Mouse (Mus musculus): ENCODE measurements around the gene Tmem50a.

Tmem50a gene

DNA sequence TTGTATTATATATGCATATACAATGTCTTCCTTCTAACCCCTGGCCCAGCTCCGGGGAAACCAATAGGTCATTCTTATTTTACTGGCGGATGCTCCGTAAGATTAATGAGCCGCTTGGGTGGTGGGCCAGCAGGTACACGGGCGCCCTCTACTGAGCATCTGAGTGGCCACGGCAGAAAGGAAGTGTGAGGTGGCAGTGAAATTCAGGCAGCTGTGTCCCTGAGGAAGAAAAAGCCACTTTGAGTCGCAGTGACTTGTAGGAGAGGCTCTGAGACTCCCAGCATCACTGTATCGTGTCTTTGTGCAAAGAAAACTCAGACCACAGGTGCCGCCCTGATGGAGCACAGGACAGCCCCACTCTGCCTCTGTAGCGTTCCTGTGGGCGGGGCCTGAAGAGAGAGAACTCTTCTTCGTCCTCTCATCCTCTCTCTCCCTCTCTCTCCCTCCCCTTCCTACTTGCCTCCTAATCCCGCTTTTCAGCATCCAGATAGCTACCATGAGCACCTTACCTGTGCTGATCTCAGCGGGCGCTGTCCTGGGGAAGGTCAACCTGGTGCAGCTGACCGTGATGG lies 35.3 kb downstream of the Tmem50a start:
- DNase-seq (ENCODE audit: low read depth, low spot score), result peak; percentile 80

GRCm38 (mm10) chr4:134876171-134876570 lies 38.7 kb downstream of the Tmem50a start:
- no peak for DNase-seq (ENCODE audit: low read depth, low spot score)

- no peak for DNase-seq (ENCODE audit: low read depth, low spot score)
These were observed 42.9 kb downstream of the Tmem50a start for GRCm38 (mm10) chr4:134871950-134872349.

GRCm38 (mm10) chr4:134871477-134871876 lies 43.3 kb downstream of the Tmem50a start:
- DNase-seq (ENCODE audit: low read depth, low spot score), result no peak

GRCm38 (mm10) chr4:134869815-134870375 lies 44.9 kb downstream of the Tmem50a start:
- DNase-seq (ENCODE audit: low read depth, low spot score), result no peak

DNA sequence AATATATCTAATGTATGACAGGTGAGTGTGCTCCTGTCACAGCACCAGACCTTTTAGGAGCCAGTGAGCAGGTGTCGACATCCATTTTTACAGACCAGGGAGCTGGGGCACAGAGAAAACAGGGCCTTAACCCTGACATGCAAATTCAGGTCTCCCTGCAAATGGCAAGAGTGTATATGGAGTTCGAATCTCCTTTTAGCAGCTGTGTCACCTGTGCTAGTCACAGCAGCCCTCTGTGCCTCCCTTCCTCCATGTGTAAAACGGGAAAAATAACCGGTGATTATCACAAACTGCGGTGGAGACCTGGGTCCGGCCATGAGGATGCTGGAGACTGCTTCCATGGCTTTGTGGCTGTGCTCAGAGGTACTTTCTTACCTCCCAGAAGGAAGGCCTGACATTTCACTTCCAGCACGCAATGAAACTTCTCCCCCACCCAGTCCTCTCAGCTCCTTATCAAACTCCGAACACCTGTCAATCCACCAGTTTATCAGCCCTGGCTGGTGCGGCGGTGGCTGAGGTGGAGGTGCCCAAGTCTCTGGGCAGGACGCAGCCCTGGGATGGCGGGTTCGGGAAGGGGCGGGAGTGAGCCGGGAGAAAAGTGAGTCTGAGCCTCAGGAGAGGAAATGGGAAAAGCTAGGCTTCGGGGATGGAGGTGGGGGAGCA lies 45.6 kb downstream of the Tmem50a start:
- DNase-seq (ENCODE audit: low read depth, low spot score), result no peak

DNA sequence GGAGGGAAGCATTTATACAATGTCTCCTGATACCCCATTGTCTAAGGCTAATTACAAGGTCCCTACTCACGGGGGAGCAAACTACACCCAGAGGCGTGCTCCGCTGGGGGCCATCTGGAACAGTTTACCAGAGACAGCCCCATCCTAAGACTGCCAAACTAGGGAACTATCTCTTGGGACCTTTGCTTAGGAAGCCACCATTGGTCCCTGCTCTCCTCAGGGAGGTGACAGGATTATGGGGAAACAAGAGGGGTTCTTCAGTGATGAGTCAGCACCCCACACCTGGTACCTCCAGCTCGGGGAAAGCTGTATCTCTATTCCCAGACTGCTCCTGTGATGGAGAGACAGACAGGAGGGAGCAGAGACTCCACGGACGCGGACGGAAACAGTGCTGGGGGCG lies 46.3 kb downstream of the Tmem50a start:
- no peak for DNase-seq (ENCODE audit: low read depth, low spot score)

DNA sequence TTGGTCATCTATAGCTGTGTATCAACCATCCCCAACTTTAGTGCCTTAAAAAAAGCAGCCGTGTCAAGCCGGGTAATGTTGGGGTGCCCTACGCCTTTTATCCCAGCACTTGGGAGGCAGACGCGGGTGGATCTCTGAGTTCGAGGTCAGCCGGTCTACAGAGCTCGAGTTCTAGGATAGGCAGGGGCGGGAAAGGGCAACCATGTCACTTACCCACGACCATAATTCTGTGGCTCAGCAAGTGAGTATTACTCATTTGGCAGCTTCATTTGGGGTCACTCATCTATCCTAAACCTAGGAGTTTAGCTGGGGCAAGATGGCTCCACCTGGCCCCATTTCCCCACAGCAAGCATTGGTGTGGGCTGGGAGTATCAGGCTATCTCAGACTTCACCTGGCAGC lies 46.8 kb downstream of the Tmem50a start:
- no peak for DNase-seq (ENCODE audit: low read depth, low spot score)

- no peak for DNase-seq (ENCODE audit: low read depth, low spot score)
These were observed 47.2 kb downstream of the Tmem50a start for GRCm38 (mm10) chr4:134867661-134868060.

DNA sequence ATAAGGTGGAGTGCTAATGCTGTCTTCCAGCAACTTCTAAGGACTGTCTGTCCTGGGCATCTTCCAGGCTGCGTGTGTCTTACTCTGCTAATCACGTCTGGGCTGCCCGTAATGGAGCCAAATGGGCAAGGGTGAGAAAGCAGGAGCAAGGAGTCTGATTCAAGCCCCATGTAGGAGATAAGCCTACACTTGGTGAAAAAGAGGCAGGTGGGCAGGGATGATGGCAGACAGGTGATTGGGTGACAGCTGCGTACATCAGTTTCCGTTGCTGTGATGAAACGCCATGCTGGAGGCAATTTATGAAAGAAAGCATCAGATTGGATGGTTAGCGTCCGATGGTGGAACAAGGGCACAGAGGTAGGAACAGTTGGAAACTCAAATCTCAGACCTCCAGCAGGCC lies 47.6 kb downstream of the Tmem50a start:
- DNase-seq (ENCODE audit: low read depth, low spot score), result no peak

DNA sequence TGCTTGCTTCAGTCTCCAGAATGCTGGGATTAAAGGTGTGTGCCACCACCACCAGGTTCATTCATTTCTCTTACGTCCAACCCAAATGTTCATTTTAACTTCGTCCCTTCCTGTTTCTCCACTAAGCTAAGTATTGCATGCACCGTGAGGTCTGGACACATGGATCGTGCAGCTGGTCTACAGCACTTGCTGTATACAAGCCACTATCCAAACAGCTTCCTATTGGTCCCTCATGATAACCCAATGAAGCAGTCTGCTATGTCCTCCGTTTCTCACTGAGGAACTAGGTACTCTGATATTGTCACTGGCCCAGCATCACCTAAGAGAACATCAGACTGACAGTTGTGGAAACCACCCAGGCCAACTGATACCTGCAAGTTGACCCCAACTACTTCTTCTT lies 49.0 kb downstream of the Tmem50a start:
- DNase-seq (ENCODE audit: low read depth, low spot score), result no peak

- no peak for DNase-seq (ENCODE audit: low read depth, low spot score)
These were observed 49.5 kb downstream of the Tmem50a start for GRCm38 (mm10) chr4:134865340-134865739.

- no peak for DNase-seq (ENCODE audit: low read depth, low spot score)
These were observed 50.7 kb downstream of the Tmem50a start, which contains the start of gene Rhd for GRCm38 (mm10) chr4:134863937-134864729. Rhd (plus strand) TSS chr4:134864536.

GRCm38 (mm10) chr4:134862996-134863395 lies 51.8 kb downstream of the Tmem50a start:
- no peak for DNase-seq (ENCODE audit: low read depth, low spot score)

DNA sequence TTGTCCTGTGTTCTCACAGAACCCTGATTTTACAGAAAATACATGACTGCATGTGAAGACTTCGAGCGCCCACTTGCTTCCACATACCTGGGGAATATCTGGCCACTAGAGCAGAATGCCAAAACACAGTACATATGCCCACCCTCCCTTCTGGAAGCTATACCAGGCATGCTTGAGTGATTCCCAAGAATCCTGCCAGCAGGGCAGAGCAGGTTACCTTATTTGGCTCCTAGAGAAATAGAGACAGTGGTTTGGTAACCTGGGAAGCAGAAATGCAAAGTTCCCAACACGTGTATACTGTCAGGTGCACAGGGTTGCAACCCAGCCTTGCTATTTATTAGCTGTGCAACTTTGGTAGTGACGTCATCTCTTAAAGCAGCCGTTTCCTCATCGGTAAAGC lies 52.9 kb downstream of the Tmem50a start:
- DNase-seq (ENCODE audit: low read depth, low spot score), result no peak

DNA sequence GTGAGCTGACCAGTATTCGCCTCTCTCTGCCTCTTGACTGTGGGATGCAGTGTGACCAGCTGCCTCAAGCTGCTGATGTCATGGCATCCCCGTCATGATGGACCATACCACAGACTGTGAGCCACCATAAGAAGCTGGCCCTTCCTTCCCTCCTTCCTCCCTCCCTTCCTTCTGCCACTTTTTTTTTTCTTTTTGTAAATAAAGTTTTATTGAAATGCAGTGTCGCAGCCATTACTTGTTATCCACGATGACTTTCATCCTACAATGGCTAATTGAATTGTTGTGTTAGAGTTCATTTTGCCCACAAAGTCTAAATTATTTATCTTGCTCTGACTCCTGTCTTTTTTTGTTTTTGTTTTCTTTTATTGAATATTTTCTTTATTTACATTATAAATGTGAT lies 56.3 kb downstream of the Tmem50a start:
- no peak for DNase-seq (ENCODE audit: low read depth, low spot score)

GRCm38 (mm10) chr4:134856501-134856900 lies 58.3 kb downstream of the Tmem50a start:
- peak; percentile 17 for DNase-seq (ENCODE audit: low read depth, low spot score)

DNA sequence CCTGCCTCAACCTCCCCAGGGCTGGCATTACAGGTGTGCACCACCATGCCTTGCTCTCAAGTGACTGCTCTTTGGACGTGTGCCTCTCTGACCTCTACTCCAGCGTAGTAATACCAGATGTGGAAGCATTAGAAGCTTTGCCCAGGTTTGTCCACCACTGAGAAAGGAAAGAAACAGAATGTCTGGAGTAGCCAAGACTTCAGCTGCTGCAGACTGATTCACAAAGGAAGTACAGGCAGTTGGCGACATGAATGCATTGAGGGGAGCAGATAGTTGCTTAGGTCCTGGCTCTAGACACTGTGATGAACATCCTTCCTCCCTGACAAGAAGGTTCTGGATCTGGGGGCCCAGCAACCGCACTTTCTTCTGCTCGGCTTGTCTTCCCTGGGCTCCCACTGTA lies 58.8 kb downstream of the Tmem50a start:
- no peak for DNase-seq (ENCODE audit: low read depth, low spot score)

GRCm38 (mm10) chr4:134855371-134855770 lies 59.5 kb downstream of the Tmem50a start:
- DNase-seq (ENCODE audit: low read depth, low spot score), result no peak

DNA sequence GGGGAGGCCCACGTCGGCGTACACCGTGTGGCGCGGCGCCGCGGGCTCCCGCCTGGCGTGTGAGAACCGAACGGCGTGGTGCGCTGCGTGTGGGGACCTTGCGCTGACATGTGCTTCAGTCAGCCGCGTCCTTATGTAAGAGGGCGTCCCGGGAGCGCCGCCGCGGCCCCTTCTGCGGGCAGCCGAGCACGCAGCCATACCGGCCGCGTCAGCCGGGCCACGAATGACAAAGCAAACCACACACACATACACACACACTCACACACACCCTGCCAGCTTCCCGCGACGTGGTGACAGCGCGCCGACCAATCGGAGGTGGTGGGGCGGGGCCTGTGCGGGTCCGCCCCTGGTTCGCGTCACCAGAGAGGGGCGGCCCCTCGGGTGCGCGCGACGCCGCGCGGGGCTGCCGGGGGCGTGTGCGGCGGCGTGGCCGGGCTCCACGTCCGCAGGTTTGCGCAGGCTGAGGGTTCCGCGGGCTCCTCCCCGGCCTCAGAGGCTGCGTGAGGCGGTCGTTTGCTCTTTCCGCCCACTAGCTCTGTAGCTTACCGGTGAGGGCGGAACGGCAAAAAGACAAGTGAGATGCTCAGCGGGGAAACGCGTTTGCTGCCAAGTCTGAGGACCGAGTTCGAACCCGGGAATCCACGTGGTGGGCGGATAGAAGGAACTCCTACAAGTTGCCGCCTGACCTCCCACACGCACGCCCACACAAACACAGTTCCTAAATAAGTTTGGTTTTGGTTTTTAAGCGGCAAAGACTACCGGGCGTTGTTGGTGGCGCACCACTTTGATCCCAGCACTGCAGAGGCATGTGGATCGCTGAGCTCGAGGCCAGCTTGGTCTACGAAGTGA lies 61.0 kb downstream of the Tmem50a start:
- DNase-seq (ENCODE audit: low read depth, low spot score), result peak; percentile 97

GRCm38 (mm10) chr4:134853259-134853636 lies 61.6 kb downstream of the Tmem50a start, which contains the start of gene Maco1:
Maco1 (minus strand) TSS chr4:134853345.
- peak; percentile 99 for DNase-seq (ENCODE audit: low read depth, low spot score)

Data from brain, adult 2 months (tissue).